In genomic region chr5:127484813-127485486, GRCm38 (mm10) we compare ENCODE assay signal across 10 mouse cellular contexts.
DNase-seq lines count a peak whose midpoint lies in the region; ATAC-seq and TF ChIP-seq lines count a peak whose summit lies in the region.
"Had no signal": no experiment of that assay in that cellular context is flagged by ENCODE, and none has a peak within 500 bp of the region (broad histone marks: within the 10 kb centered on the region; RNA-seq: fewer than 3 reads in every experiment).

No protein-coding gene starts in this region.

- H3K4me2 ChIP-seq in liver, embryonic 12.5 days, result 0 out of 2 replicates have a peak overlapping the region, but pooled peaks have one; percentile 14
- no peak overlapping the region for H3K4me2 ChIP-seq in heart, embryonic 12.5 days

- H3K4me1 ChIP-seq in lung, adult 2 months (ENCODE audit: control insufficient read depth, insufficient read depth, low read length), result no peaks in the 10 kb centered on the region; the same call in 1 of the 2 replicates
- no peaks in the 10 kb centered on the region for H3K4me1 ChIP-seq in liver, embryonic 12.5 days
- H3K4me1 ChIP-seq in heart, embryonic 12.5 days (replicated peaks), result peaks cover 7% of the 10 kb centered on the region; the same call in 1 of the 2 replicates

- H3K9ac ChIP-seq in liver, embryonic 12.5 days, result no peak overlapping the region
- H3K9ac ChIP-seq in heart, embryonic 12.5 days, result no peak overlapping the region

- H3K36me3 ChIP-seq in liver, embryonic 12.5 days, result no peaks in the 10 kb centered on the region
- no peaks in the 10 kb centered on the region for H3K36me3 ChIP-seq in splenic B cell, adult 2 months (ENCODE audit: control insufficient read depth, insufficient read depth, low read length, poor library complexity, severe bottlenecking)
- no peaks in the 10 kb centered on the region for H3K36me3 ChIP-seq in heart, embryonic 12.5 days

- 26% methylated on average over 13 of the region's 13 CpGs for WGBS in lung, adult 2 months
- 21% methylated on average over 13 of the region's 13 CpGs for WGBS in liver, embryonic 12.5 days (ENCODE audit: insufficient replicate concordance)
- 56% methylated on average over 13 of the region's 13 CpGs for WGBS in heart, embryonic 12.5 days

- no peaks in the 10 kb centered on the region for H3K27me3 ChIP-seq in liver, embryonic 12.5 days (replicated peaks)
- H3K27me3 ChIP-seq in splenic B cell, adult 2 months (ENCODE audit: control insufficient read depth, insufficient read depth, low read length, poor library complexity, severe bottlenecking), result no peaks in the 10 kb centered on the region
- H3K27me3 ChIP-seq in heart, embryonic 12.5 days (replicated peaks), result no peaks in the 10 kb centered on the region

- H3K9me3 ChIP-seq in liver, embryonic 12.5 days (replicated peaks), result peaks cover 8% of the 10 kb centered on the region; the same call in 1 of the 2 replicates
- peaks cover 6% of the 10 kb centered on the region for H3K9me3 ChIP-seq in heart, embryonic 12.5 days (replicated peaks)

- TF ChIP-seq POLR2A in lung, adult 2 months (IDR thresholded peaks at IDR 0.05; ENCODE audit: borderline replicate concordance, extremely low read depth, low read depth, low read length), result no peak

- no peak for TF ChIP-seq CTCF in lung, adult 2 months (IDR thresholded peaks at IDR 0.05; ENCODE audit: insufficient read depth, low read length)

- no peak overlapping the region for H3K4me3 ChIP-seq in lung, adult 2 months (replicated peaks; ENCODE audit: extremely low read depth, low read depth, low read length)
- H3K4me3 ChIP-seq in liver, embryonic 12.5 days, result no peak overlapping the region
- no peak overlapping the region for H3K4me3 ChIP-seq in heart, embryonic 12.5 days

- no peak for ATAC-seq in liver, embryonic 12.5 days
- ATAC-seq in heart, embryonic 12.5 days (ENCODE audit: insufficient number of reproducible peaks, low FRiP score), result no peak

- H3K27ac ChIP-seq in liver, embryonic 12.5 days, result no peak overlapping the region
- H3K27ac ChIP-seq in heart, embryonic 12.5 days (ENCODE audit: poor library complexity, severe bottlenecking), result no peak overlapping the region

- DNase-seq in embryo, embryonic 10.5 days (ENCODE audit: low spot score), result peak; percentile 23
- DNase-seq in embryo, embryonic 11 days, result no peak
- peak; percentile 16 for DNase-seq in lung, postnatal 10 days
- no peak for DNase-seq in lung, adult 2 months
- DNase-seq in splenic B cell, adult 2 months (ENCODE audit: low read depth, low spot score), result peak; percentile 41
- no peak for DNase-seq in cerebellum, adult 8-10 months
- DNase-seq: cerebellum, postnatal 36 days; heart, adult 18-20 months had no signal

Comparison
In these comparisons a context has a peak if more than half of its experiments do, and no peak if none do; other contexts are left out.
1. DNase-seq: peak in embryo, embryonic 10.5 days (single experiment), lung, postnatal 10 days (single experiment) and splenic B cell, adult 2 months (single experiment); none in embryo, embryonic 11 days (single experiment), lung, adult 2 months (single experiment) and cerebellum, adult 8-10 months (single experiment).